21 mouse cellular contexts compared by ENCODE assay signal in the genomic region with DNA sequence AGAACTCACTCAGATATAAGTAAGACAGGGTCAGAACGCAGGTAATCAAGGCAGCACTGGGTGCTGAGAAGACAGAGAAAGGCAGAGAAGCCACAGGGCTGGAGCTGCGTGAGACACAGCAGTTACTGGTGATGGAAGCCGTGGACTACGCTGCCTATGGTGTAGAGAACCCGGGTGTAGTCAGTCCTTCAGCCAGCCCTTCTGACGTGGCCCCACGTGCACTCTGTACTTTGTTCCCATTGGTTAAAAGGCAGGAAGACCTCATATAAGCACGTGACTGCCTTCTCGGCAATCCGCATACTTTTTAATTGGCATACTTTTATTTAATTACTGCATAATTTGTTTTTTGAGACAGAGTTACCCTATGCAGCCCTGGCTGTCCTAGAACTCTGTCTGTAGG.
DNase-seq lines count a peak whose midpoint lies in the region; ATAC-seq and TF ChIP-seq lines count a peak whose summit lies in the region.
"Had no signal": no experiment of that assay in that cellular context is flagged by ENCODE, and none has a peak within 500 bp of the region (broad histone marks: within the 10 kb centered on the region; RNA-seq: fewer than 3 reads in every experiment).

No protein-coding gene starts in this region.

- H3K9me3 ChIP-seq in forebrain, embryonic 12.5 days = no peaks in the 10 kb centered on the region
- H3K9me3 ChIP-seq in forebrain, embryonic 16.5 days (ENCODE audit: control insufficient read depth, low read length) = no peaks in the 10 kb centered on the region
- H3K9me3 ChIP-seq in intestine, postnatal 0 days (ENCODE audit: control insufficient read depth) = no peaks in the 10 kb centered on the region
- no peaks in the 10 kb centered on the region for H3K9me3 ChIP-seq in midbrain, embryonic 13.5 days
- no peaks in the 10 kb centered on the region for H3K9me3 ChIP-seq in forebrain, embryonic 11.5 days (ENCODE audit: control insufficient read depth, low read length)
- H3K9me3 ChIP-seq: forebrain, embryonic 10.5 days; forebrain, embryonic 15.5 days; hindbrain, embryonic 10.5 days; hindbrain, embryonic 13.5 days had no signal

- no peaks in the 10 kb centered on the region for H3K4me1 ChIP-seq in forebrain, embryonic 12.5 days
- H3K4me1 ChIP-seq in forebrain, embryonic 16.5 days (replicated peaks; ENCODE audit: control insufficient read depth, insufficient read depth, low read length) = no peaks in the 10 kb centered on the region
- H3K4me1 ChIP-seq in intestine, postnatal 0 days (replicated peaks; ENCODE audit: control insufficient read depth, insufficient read depth, low read length) = 0 out of 2 replicates have a peak, but pooled peaks cover 5% of the 10 kb centered on the region
- no peaks in the 10 kb centered on the region for H3K4me1 ChIP-seq in midbrain, embryonic 13.5 days (replicated peaks)
- H3K4me1 ChIP-seq in forebrain, embryonic 11.5 days (replicated peaks; ENCODE audit: control insufficient read depth, insufficient read depth, low read length) = no peaks in the 10 kb centered on the region
- H3K4me1 ChIP-seq: forebrain, embryonic 10.5 days; forebrain, embryonic 15.5 days; hindbrain, embryonic 10.5 days; hindbrain, embryonic 13.5 days had no signal

- no peaks in the 10 kb centered on the region for H3K27me3 ChIP-seq in forebrain, embryonic 12.5 days
- H3K27me3 ChIP-seq in forebrain, embryonic 16.5 days (replicated peaks; ENCODE audit: control insufficient read depth, insufficient read depth, low read length) = no peaks in the 10 kb centered on the region
- no peaks in the 10 kb centered on the region for H3K27me3 ChIP-seq in intestine, postnatal 0 days (replicated peaks; ENCODE audit: control insufficient read depth, insufficient read depth, low read length)
- H3K27me3 ChIP-seq in midbrain, embryonic 13.5 days = no peaks in the 10 kb centered on the region
- no peaks in the 10 kb centered on the region for H3K27me3 ChIP-seq in forebrain, embryonic 11.5 days (ENCODE audit: control insufficient read depth, insufficient read depth, low read length)
- H3K27me3 ChIP-seq: forebrain, embryonic 15.5 days; hindbrain, embryonic 13.5 days had no signal

- H3K27ac ChIP-seq in forebrain, embryonic 12.5 days = no peak overlapping the region
- H3K27ac ChIP-seq in forebrain, embryonic 16.5 days (ENCODE audit: low read length) = no peak overlapping the region
- peak overlapping the region; percentile 18; the same call in 1 of the 2 replicates for H3K27ac ChIP-seq in layer of hippocampus, adult 2 months
- no peak overlapping the region for H3K27ac ChIP-seq in intestine, postnatal 0 days (ENCODE audit: low read depth, low read length)
- H3K27ac ChIP-seq in midbrain, embryonic 13.5 days = no peak overlapping the region
- H3K27ac ChIP-seq in forebrain, embryonic 11.5 days (ENCODE audit: low read depth, low read length) = no peak overlapping the region
- H3K27ac ChIP-seq: forebrain, embryonic 10.5 days; forebrain, embryonic 15.5 days; hindbrain, embryonic 10.5 days; hindbrain, embryonic 13.5 days had no signal

- no peak for DNase-seq in layer of hippocampus, adult 2 months (ENCODE audit: low spot score in 2 of 2)
- DNase-seq in layer of hippocampus, adult 9-11 months = no peak
- DNase-seq in R1 (ENCODE audit: low read depth, low spot score) = peak; percentile 16
- DNase-seq in forebrain, embryonic 11.5 days (ENCODE audit: low spot score) = no peak
- DNase-seq: adrenal gland, postnatal 10 days; adrenal gland, postnatal 36 days; cerebellum, adult 18-20 months; cerebellum, adult 9-10 months; cerebellum, postnatal 14 days; gastrocnemius, postnatal 14 days; heart, adult 11 months had no signal

- H3K36me3 ChIP-seq in forebrain, embryonic 12.5 days (replicated peaks) = no peaks in the 10 kb centered on the region
- H3K36me3 ChIP-seq in forebrain, embryonic 16.5 days (ENCODE audit: control insufficient read depth, insufficient read depth) = no peaks in the 10 kb centered on the region
- H3K36me3 ChIP-seq in intestine, postnatal 0 days (ENCODE audit: control insufficient read depth, insufficient read depth) = no peaks in the 10 kb centered on the region
- H3K36me3 ChIP-seq in midbrain, embryonic 13.5 days = no peaks in the 10 kb centered on the region
- no peaks in the 10 kb centered on the region for H3K36me3 ChIP-seq in forebrain, embryonic 11.5 days (ENCODE audit: control insufficient read depth, insufficient read depth, low read length)
- H3K36me3 ChIP-seq: forebrain, embryonic 10.5 days; forebrain, embryonic 15.5 days; hindbrain, embryonic 10.5 days; hindbrain, embryonic 13.5 days had no signal

- no peak overlapping the region for H3K9ac ChIP-seq in forebrain, embryonic 12.5 days
- H3K9ac ChIP-seq in forebrain, embryonic 16.5 days (replicated peaks; ENCODE audit: low read depth, low read length) = no peak overlapping the region
- H3K9ac ChIP-seq in intestine, postnatal 0 days (ENCODE audit: low read depth, low read length) = no peak overlapping the region
- no peak overlapping the region for H3K9ac ChIP-seq in midbrain, embryonic 13.5 days (replicated peaks)
- no peak overlapping the region for H3K9ac ChIP-seq in forebrain, embryonic 11.5 days (ENCODE audit: low read length)
- H3K9ac ChIP-seq: forebrain, embryonic 15.5 days; hindbrain, embryonic 13.5 days had no signal

- no peak overlapping the region for H3K4me2 ChIP-seq in forebrain, embryonic 12.5 days
- H3K4me2 ChIP-seq in forebrain, embryonic 16.5 days (ENCODE audit: low read length) = no peak overlapping the region
- H3K4me2 ChIP-seq in intestine, postnatal 0 days (replicated peaks; ENCODE audit: low read depth) = peak overlapping the region; percentile 21; the same call in 1 of the 2 replicates
- H3K4me2 ChIP-seq in midbrain, embryonic 13.5 days (replicated peaks) = no peak overlapping the region
- H3K4me2 ChIP-seq in forebrain, embryonic 11.5 days (ENCODE audit: low read depth, low read length, severe bottlenecking) = no peak overlapping the region
- H3K4me2 ChIP-seq: forebrain, embryonic 15.5 days; heart, embryonic 11.5 days; hindbrain, embryonic 13.5 days had no signal

- ATAC-seq in forebrain, embryonic 12.5 days (ENCODE audit: low FRiP score) = 0 out of 2 replicates have a peak, but pooled peaks have one; percentile 41
- ATAC-seq in forebrain, embryonic 16.5 days = no peak
- peak; percentile 69; the same call in 1 of the 2 replicates for ATAC-seq in intestine, postnatal 0 days
- ATAC-seq in midbrain, embryonic 13.5 days = no peak
- no peak for ATAC-seq in forebrain, embryonic 11.5 days (replicated peaks; ENCODE audit: low FRiP score)
- ATAC-seq: forebrain, embryonic 15.5 days; hindbrain, embryonic 16.5 days had no signal

- WGBS in forebrain, embryonic 12.5 days = 84% methylated on average over 10 of the region's 10 CpGs
- WGBS in forebrain, embryonic 16.5 days = 82% methylated on average over 10 of the region's 10 CpGs
- 75% methylated on average over 10 of the region's 10 CpGs for WGBS in intestine, postnatal 0 days
- WGBS in midbrain, embryonic 13.5 days = 89% methylated on average over 10 of the region's 10 CpGs
- 87% methylated on average over 10 of the region's 10 CpGs for WGBS in forebrain, embryonic 11.5 days

- no peak overlapping the region for H3K4me3 ChIP-seq in forebrain, embryonic 12.5 days (replicated peaks)
- H3K4me3 ChIP-seq in forebrain, embryonic 16.5 days (replicated peaks; ENCODE audit: low read length) = no peak overlapping the region
- no peak overlapping the region for H3K4me3 ChIP-seq in layer of hippocampus, adult 2 months
- no peak overlapping the region for H3K4me3 ChIP-seq in intestine, postnatal 0 days (ENCODE audit: low read depth, low read length)
- no peak overlapping the region for H3K4me3 ChIP-seq in midbrain, embryonic 13.5 days (replicated peaks)
- H3K4me3 ChIP-seq in forebrain, embryonic 11.5 days (ENCODE audit: low read depth, low read length) = no peak overlapping the region
- H3K4me3 ChIP-seq: forebrain, embryonic 10.5 days; forebrain, embryonic 15.5 days; hindbrain, embryonic 10.5 days; hindbrain, embryonic 13.5 days had no signal

- no peak for TF ChIP-seq CTCF in layer of hippocampus, adult 2 months (conservative IDR thresholded peaks at IDR 0.05)
- TF ChIP-seq CTCF in intestine, postnatal 0 days (IDR thresholded peaks at IDR 0.05; ENCODE audit: low read depth) = no peak

Comparison
In these comparisons a context has a peak if more than half of its experiments do, and no peak if none do; other contexts are left out.
1. ATAC-seq: peak in forebrain, embryonic 12.5 days (single experiment) and intestine, postnatal 0 days (single experiment); none in forebrain, embryonic 16.5 days (single experiment), midbrain, embryonic 13.5 days (single experiment) and forebrain, embryonic 11.5 days (single experiment).